Mouse (Mus musculus) lung, embryonic 16.5 days (tissue): ENCODE data around the gene Gm26602. TPM values are rescaled to one million over a fixed set of nuclear protein-coding genes. Genes with fewer than 3 reads are reported as not detected.
A peak's percentile ranks its signal among the peaks of the same experiment; 100 is the strongest.

Source experiments
- ATAC-seq: fragments of 200-750 bp; cut with Nextera tagmentation; 2 replicates; pipeline ENCODE4 v1.8.0; 2017; ENCODE audit warnings: low read depth, mild to moderate bottlenecking, moderate library complexity
- H3K27ac ChIP-seq: fragments of 300-500 bp; sonication (generic); 2 replicates; pipeline ENCODE4 v1.5.1; 2014; ENCODE audit warnings: mild to moderate bottlenecking, control low read depth, low read length
- H3K27me3 ChIP-seq: fragments of 300-500 bp; sonication (generic); 2 replicates; pipeline ENCODE4 v1.6.1; 2014; ENCODE audit warnings: low read depth, low read length, mixed read lengths; ENCODE audit not compliant: control insufficient read depth, insufficient read depth
- H3K36me3 ChIP-seq: fragments of 300-500 bp; sonication (generic); 2 replicates; pipeline ENCODE4 v1.6.1; 2014; ENCODE audit warnings: low read length; ENCODE audit not compliant: control insufficient read depth, insufficient read depth
- H3K4me1 ChIP-seq: fragments of 300-500 bp; sonication (generic); replicated peaks from 2 replicates; pipeline ENCODE4 v1.6.1; 2014; ENCODE audit warnings: low read length, mixed read lengths; ENCODE audit not compliant: control insufficient read depth, insufficient read depth
- H3K4me2 ChIP-seq: fragments of 300-500 bp; sonication (generic); 2 replicates; pipeline ENCODE4 v1.6.1; 2014; ENCODE audit warnings: low read depth, low read length, control low read depth
- H3K4me3 ChIP-seq: fragments of 300-500 bp; sonication (generic); 2 replicates; pipeline ENCODE4 v1.5.1; 2014; ENCODE audit warnings: mild to moderate bottlenecking, low read length, control low read depth
- H3K9ac ChIP-seq: fragments of 300-500 bp; sonication (generic); 2 replicates; pipeline ENCODE4 v1.6.1; 2014; ENCODE audit warnings: low read length, control low read depth
- H3K9me3 ChIP-seq: fragments of 300-500 bp; sonication (generic); 2 replicates; pipeline ENCODE4 v1.6.1; 2016; ENCODE audit warnings: low read length; ENCODE audit not compliant: control insufficient read depth
- WGBS: fragments of 180-500 bp; shearing (Covaris S2); extraction: QIAGEN DNeasy Blood & Tissue Kit; methylation state at CpG from one replicate; pipeline ENCODE4 v1.1.7; 2014; 5-methylcytosine and 5-hydroxymethylcytosine counted together
- polyA plus RNA-seq: library from polyadenylated mRNA; unstranded; fragments of >200 nt; fragmentation: Nextera tagmentation; extraction: Ambion mirVana; gene quantifications from 2 replicates; pipeline ENCODE4 v1.2.1, GENCODE M21; 2015

The Gm26602 gene
- polyA plus RNA-seq: 12.8 TPM in 1 of 2 replicates, not detected in the other

GRCm38 (mm10) chr10:79910556-79910955 lies at the start of gene Gm26602:
Gene Gm26602, plus strand, starts transcription at chr10:79910856.
- 89% methylated on average over 4 of the region's 4 CpGs for WGBS
- no peak for ATAC-seq
- Histone ChIP-seq H3K27ac (no peak within 1 kb of the TSS), H3K9me3 (no peaks in the 10 kb centered on the region), H3K36me3 (peaks cover 27% of the 10 kb centered on the region), H3K4me1 (peaks cover 17% of the 10 kb centered on the region), H3K4me2 (no peak within 1 kb of the TSS), H3K4me3 (no peak within 1 kb of the TSS), H3K27me3 (no peaks in the 10 kb centered on the region), H3K9ac (0 out of 2 replicates have a peak within 1 kb of the TSS, but pooled peaks have one; percentile 24)

GRCm38 (mm10) chr10:79861230-79862048 lies 49.2 kb upstream of the Gm26602 start:
- 0 out of 2 replicates have a peak overlapping the region, but pooled peaks have one; percentile 18 for H3K9ac ChIP-seq
- no peak overlapping the region for H3K27ac ChIP-seq
- 64% methylated on average over 25 of the region's 25 CpGs for WGBS
- ATAC-seq: no peak
- H3K36me3 ChIP-seq: peaks cover 60% of the 10 kb centered on the region
- H3K4me2 ChIP-seq: no peak overlapping the region
- peaks cover 25% of the 10 kb centered on the region for H3K4me1 ChIP-seq
- H3K4me3 ChIP-seq: no peak overlapping the region
- no peaks in the 10 kb centered on the region for H3K27me3 ChIP-seq
- no peaks in the 10 kb centered on the region for H3K9me3 ChIP-seq

GRCm38 (mm10) chr10:79862049-79862788 lies 48.4 kb upstream of the Gm26602 start:
- Histone ChIP-seq H3K36me3 (peaks cover 56% of the 10 kb centered on the region), H3K9me3 (no peaks in the 10 kb centered on the region), H3K9ac (no peak overlapping the region), H3K4me2 (no peak overlapping the region), H3K4me1 (peaks cover 17% of the 10 kb centered on the region), H3K4me3 (no peak overlapping the region), H3K27me3 (no peaks in the 10 kb centered on the region), H3K27ac (no peak overlapping the region)
- WGBS: 82% methylated on average over 23 of the region's 23 CpGs
- ATAC-seq: no peak

- peaks cover 54% of the 10 kb centered on the region for H3K36me3 ChIP-seq
- H3K27me3 ChIP-seq: no peaks in the 10 kb centered on the region
- H3K4me3 ChIP-seq: no peak overlapping the region
- 58% methylated on average over 10 of the region's 10 CpGs for WGBS
- H3K9me3 ChIP-seq: no peaks in the 10 kb centered on the region
- H3K4me2 ChIP-seq: no peak overlapping the region
- peaks cover 10% of the 10 kb centered on the region for H3K4me1 ChIP-seq
- no peak overlapping the region for H3K9ac ChIP-seq
- no peak for ATAC-seq
- H3K27ac ChIP-seq: no peak overlapping the region
These were observed 47.7 kb upstream of the Gm26602 start for GRCm38 (mm10) chr10:79862925-79863324.

- no peak overlapping the region for H3K4me3 ChIP-seq
- H3K27me3 ChIP-seq: no peaks in the 10 kb centered on the region
- no peaks in the 10 kb centered on the region for H3K9me3 ChIP-seq
- H3K4me2 ChIP-seq: no peak overlapping the region
- no peaks in the 10 kb centered on the region; the same call in 1 of the 2 replicates for H3K4me1 ChIP-seq
- H3K27ac ChIP-seq: no peak overlapping the region
- 49% methylated on average over 10 of the region's 10 CpGs for WGBS
- H3K36me3 ChIP-seq: peaks cover 47% of the 10 kb centered on the region
- H3K9ac ChIP-seq: no peak overlapping the region
- ATAC-seq: peak; percentile 4; the same call in 1 of the 2 replicates
These were observed 46.1 kb upstream of the Gm26602 start for GRCm38 (mm10) chr10:79864351-79865188.

GRCm38 (mm10) chr10:79865189-79865601 lies 45.5 kb upstream of the Gm26602 start:
- Histone ChIP-seq H3K9ac (0 out of 2 replicates have a peak overlapping the region, but pooled peaks have one; percentile 7), H3K27ac (no peak overlapping the region)
- 44% methylated on average over 12 of the region's 12 CpGs for WGBS

GRCm38 (mm10) chr10:79865801-79866295 lies 44.8 kb upstream of the Gm26602 start:
- no peak overlapping the region for H3K4me2 ChIP-seq
- no peaks in the 10 kb centered on the region for H3K27me3 ChIP-seq
- H3K9ac ChIP-seq: no peak overlapping the region
- no peak overlapping the region for H3K27ac ChIP-seq
- 61% methylated on average over 19 of the region's 19 CpGs for WGBS
- peaks cover 35% of the 10 kb centered on the region for H3K36me3 ChIP-seq
- no peaks in the 10 kb centered on the region for H3K4me1 ChIP-seq
- H3K9me3 ChIP-seq: no peaks in the 10 kb centered on the region
- H3K4me3 ChIP-seq: no peak overlapping the region
- 0 out of 2 replicates have a peak, but pooled peaks have one; percentile 9 for ATAC-seq

More at GRCm38 (mm10) chr10:79865189-79865601, 45.5 kb upstream of the Gm26602 start:
- ATAC-seq: peak; percentile 16; the same call in 1 of the 2 replicates
- no peaks in the 10 kb centered on the region for H3K27me3 ChIP-seq
- H3K36me3 ChIP-seq: peaks cover 41% of the 10 kb centered on the region
- no peak overlapping the region for H3K4me3 ChIP-seq
- H3K9me3 ChIP-seq: no peaks in the 10 kb centered on the region
- no peaks in the 10 kb centered on the region; the same call in 1 of the 2 replicates for H3K4me1 ChIP-seq
- no peak overlapping the region for H3K4me2 ChIP-seq

GRCm38 (mm10) chr10:79866601-79867000 lies 44.1 kb upstream of the Gm26602 start:
- Histone ChIP-seq H3K27me3 (no peaks in the 10 kb centered on the region), H3K9me3 (no peaks in the 10 kb centered on the region), H3K9ac (no peak overlapping the region), H3K4me3 (no peak overlapping the region), H3K36me3 (peaks cover 27% of the 10 kb centered on the region), H3K4me1 (no peaks in the 10 kb centered on the region), H3K27ac (no peak overlapping the region), H3K4me2 (no peak overlapping the region)
- WGBS: 74% methylated on average over 11 of the region's 11 CpGs
- no peak for ATAC-seq
